Mouse (Mus musculus) hindbrain, embryonic 16.5 days (tissue): ENCODE data around the gene Cacnb3. TPM values are rescaled to one million over a fixed set of nuclear protein-coding genes. Genes with fewer than 3 reads are reported as not detected.

Experiments used
- ATAC-seq: fragments of 200-750 bp; cut with Nextera tagmentation; 2 replicates; pipeline ENCODE4 v1.8.0; 2017; ENCODE audit warnings: moderate TSS enrichment, moderate library complexity
- H3K27ac ChIP-seq: fragments of 300-500 bp; sonication (generic); 2 replicates; pipeline ENCODE4 v1.5.1; 2014; ENCODE audit warnings: low read depth, mild to moderate bottlenecking, control low read depth, low read length, moderate library complexity
- H3K27me3 ChIP-seq: fragments of 300-500 bp; sonication (generic); replicated peaks from 2 replicates; pipeline ENCODE4 v1.6.1; 2014; ENCODE audit warnings: low read length; ENCODE audit not compliant: control insufficient read depth, insufficient read depth
- H3K36me3 ChIP-seq: fragments of 300-500 bp; sonication (generic); 2 replicates; pipeline ENCODE4 v1.6.1; 2014; ENCODE audit warnings: mild to moderate bottlenecking, low read length, moderate library complexity, mixed read lengths; ENCODE audit not compliant: control insufficient read depth, insufficient read depth
- H3K4me1 ChIP-seq: fragments of 300-500 bp; sonication (generic); 2 replicates; pipeline ENCODE4 v1.6.1; 2014; ENCODE audit warnings: low read depth, low read length; ENCODE audit not compliant: control insufficient read depth, insufficient read depth
- H3K4me2 ChIP-seq: fragments of 300-500 bp; sonication (generic); 2 replicates; pipeline ENCODE4 v1.6.1; 2014; ENCODE audit warnings: mild to moderate bottlenecking, low read length, control low read depth, moderate library complexity
- H3K4me3 ChIP-seq: fragments of 300-500 bp; sonication (generic); 2 replicates; pipeline ENCODE4 v1.5.1; 2014; ENCODE audit warnings: mild to moderate bottlenecking, low read length, control low read depth, moderate library complexity
- H3K9ac ChIP-seq: fragments of 300-500 bp; sonication (generic); 2 replicates; pipeline ENCODE4 v1.6.1; 2014; ENCODE audit warnings: low read depth, mild to moderate bottlenecking, control low read depth, low read length, moderate library complexity
- H3K9me3 ChIP-seq: fragments of 300-500 bp; sonication (generic); 2 replicates; pipeline ENCODE4 v1.6.1; 2014; ENCODE audit warnings: mild to moderate bottlenecking, low read length, moderate library complexity; ENCODE audit not compliant: control insufficient read depth
- WGBS: fragments of 180-500 bp; shearing (Covaris S2); extraction: QIAGEN DNeasy Blood & Tissue Kit; methylation state at CpG from one replicate; pipeline ENCODE4 v1.1.7; 2014; 5-methylcytosine and 5-hydroxymethylcytosine counted together
- polyA plus RNA-seq: library from polyadenylated mRNA; unstranded; fragments of >200 nt; fragmentation: Nextera tagmentation; extraction: Ambion mirVana; gene quantifications from 2 replicates; pipeline ENCODE4 v1.2.1, GENCODE M21; 2015

Gene Cacnb3
- polyA plus RNA-seq, 1 experiment from 2014 or later: 129 TPM

DNA sequence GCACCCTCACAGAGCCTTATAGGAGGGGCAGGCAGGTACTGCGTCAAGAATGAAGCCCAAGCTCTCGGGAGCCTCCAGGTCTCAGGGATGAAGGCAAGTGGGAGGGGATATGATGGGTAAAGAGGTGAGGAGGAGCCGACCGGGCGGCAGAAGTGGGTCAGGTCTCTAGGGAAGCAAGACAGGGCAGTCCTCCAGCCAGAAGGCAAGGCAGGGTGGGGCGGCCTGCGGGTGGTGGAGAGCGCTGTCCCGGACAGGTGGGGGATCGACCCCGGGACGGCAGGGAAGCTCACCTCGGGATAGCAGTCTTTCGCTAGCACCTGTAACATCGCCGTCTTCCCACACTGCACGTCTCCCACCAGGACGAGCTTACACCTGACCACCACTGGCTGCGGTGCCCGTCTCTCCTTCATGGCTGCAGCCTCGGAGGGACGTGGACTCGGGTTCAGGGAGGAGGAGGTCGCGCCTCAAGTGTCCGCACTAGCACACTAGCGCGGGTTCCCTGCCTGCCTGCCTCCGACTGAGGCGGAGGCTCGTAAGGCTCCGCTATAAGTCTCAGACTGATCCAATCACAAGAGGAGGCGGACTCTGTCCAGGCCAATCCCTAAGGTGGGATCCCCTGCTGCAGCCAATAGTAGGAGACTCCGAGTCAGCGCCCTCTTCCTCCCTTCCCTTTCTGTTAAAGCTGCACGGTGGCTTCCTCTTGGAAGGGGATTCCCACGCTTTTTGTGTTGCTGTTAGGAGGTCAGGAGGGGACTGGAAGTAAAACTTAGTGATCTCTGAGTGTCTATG lies 46.5 kb downstream of the Cacnb3 start, which contains the start of gene Rnd1:
Rnd1 (minus strand) TSS at position 522 of the 789 bp plus-strand sequence.
- WGBS: 1% methylated on average over 37 of the region's 37 CpGs
- Histone ChIP-seq H3K36me3 (no peaks in the 10 kb centered on the region), H3K9me3 (no peaks in the 10 kb centered on the region), H3K4me1 (peaks cover 32% of the 10 kb centered on the region), H3K9ac (peak within 1 kb of the TSS; percentile 63), H3K27ac (no peak within 1 kb of the TSS), H3K27me3 (no peaks in the 10 kb centered on the region), H3K4me2 (peak within 1 kb of the TSS; percentile 85), H3K4me3 (peak within 1 kb of the TSS; percentile 54)
- peak; percentile 96 for ATAC-seq

DNA sequence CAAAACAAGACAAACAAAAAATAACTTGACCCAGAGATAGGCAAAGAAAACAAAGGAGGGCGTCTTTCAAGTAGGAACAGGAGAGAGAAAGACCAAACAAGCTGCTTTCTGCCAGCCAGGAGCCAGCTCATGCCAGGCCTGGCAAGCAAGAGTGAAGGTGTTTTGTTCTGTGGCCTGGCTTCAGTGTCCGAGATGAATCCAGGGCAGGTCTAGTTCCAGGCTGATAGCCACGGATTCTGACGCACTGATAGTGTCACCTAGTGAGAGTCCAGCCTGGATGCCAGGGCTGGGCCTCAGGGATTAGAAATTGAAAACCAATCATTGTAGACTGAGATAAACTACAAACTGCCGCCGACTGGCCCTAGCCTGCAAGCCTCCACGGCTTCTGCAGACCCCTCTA lies 47.3 kb downstream of the Cacnb3 start:
- Histone ChIP-seq H3K36me3 (no peaks in the 10 kb centered on the region), H3K4me3 (no peak overlapping the region), H3K4me2 (no peak overlapping the region; the same call in 1 of the 2 replicates), H3K9ac (no peak overlapping the region), H3K9me3 (no peaks in the 10 kb centered on the region), H3K27me3 (no peaks in the 10 kb centered on the region), H3K4me1 (peaks cover 32% of the 10 kb centered on the region), H3K27ac (no peak overlapping the region)
- 76% methylated on average over 7 of the region's 7 CpGs for WGBS
- ATAC-seq: no peak

DNA sequence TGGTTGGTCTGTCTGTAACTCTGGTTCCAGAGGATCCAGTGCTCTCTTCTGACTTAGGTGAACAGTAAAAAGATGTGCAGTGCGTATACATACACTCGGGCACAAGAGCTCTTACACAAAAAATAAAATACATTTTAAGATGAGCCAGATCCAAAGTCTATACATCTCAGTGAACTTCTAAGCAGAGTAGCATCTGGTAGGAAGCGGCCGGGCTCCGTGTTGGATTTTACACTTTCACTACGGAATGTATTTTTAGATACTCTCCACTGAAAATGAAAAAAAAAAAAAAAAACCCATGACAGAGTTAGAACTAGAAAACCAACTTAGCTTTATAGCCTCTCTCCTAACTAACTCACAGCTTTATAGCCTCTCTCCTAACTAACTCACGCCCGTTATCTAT lies 50.0 kb downstream of the Cacnb3 start:
- H3K4me2 ChIP-seq: no peak overlapping the region
- no peak overlapping the region for H3K27ac ChIP-seq
- WGBS: 94% methylated on average over 8 of the region's 8 CpGs
- H3K4me3 ChIP-seq: no peak overlapping the region
- no peaks in the 10 kb centered on the region for H3K36me3 ChIP-seq
- H3K9ac ChIP-seq: no peak overlapping the region
- no peak for ATAC-seq
- no peaks in the 10 kb centered on the region for H3K9me3 ChIP-seq
- H3K4me1 ChIP-seq: peaks cover 12% of the 10 kb centered on the region
- no peaks in the 10 kb centered on the region for H3K27me3 ChIP-seq

DNA sequence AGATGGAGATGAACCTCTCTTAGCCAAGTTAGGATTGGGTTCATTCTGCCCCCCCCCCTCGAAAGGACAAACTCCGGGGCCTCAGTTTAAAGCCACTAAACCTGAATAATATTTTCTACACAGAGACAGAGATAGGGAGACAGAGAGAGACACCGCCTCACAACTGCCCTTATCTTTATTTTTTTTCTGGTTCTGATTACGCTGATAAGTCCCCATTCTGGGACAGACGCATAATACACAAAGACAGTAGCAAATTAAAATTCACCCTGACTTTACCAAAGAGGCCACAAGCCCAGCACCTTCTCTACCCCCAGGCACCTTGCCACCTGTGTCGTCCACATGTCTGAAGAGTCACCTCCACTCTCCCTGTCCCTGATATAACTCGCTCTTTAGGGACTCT lies 51.0 kb downstream of the Cacnb3 start:
- no peaks in the 10 kb centered on the region for H3K36me3 ChIP-seq
- 87% methylated on average over 7 of the region's 7 CpGs for WGBS
- no peak overlapping the region for H3K27ac ChIP-seq
- no peak overlapping the region for H3K4me3 ChIP-seq
- H3K4me2 ChIP-seq: no peak overlapping the region
- peaks cover 3% of the 10 kb centered on the region for H3K4me1 ChIP-seq
- H3K9ac ChIP-seq: no peak overlapping the region
- no peak for ATAC-seq
- H3K9me3 ChIP-seq: no peaks in the 10 kb centered on the region
- no peaks in the 10 kb centered on the region for H3K27me3 ChIP-seq

DNA sequence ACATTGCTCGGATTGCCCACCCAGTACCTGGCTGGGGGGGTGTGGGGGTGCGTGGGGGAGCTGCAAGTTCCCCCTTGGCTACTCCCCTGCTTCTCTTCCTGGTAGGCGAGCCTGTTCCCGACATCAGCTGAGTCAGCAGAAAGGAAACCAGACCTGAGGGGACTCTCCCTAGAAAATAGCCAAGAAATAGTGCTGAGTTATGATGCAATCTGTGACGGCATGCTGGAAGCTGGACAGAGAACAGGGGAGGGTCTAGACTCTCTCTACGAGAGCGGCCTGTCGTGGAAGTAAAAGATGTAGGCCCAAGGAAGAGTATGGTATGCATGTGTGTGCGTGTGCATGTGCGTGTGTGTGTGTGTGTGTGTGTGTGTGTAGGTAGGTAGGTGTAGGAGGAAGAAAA lies 52.5 kb downstream of the Cacnb3 start:
- Histone ChIP-seq H3K4me2 (no peak overlapping the region), H3K27me3 (no peaks in the 10 kb centered on the region), H3K9ac (no peak overlapping the region), H3K36me3 (no peaks in the 10 kb centered on the region), H3K9me3 (no peaks in the 10 kb centered on the region), H3K27ac (no peak overlapping the region), H3K4me1 (no peaks in the 10 kb centered on the region), H3K4me3 (no peak overlapping the region)
- 70% methylated on average over 10 of the region's 10 CpGs for WGBS
- no peak for ATAC-seq

DNA sequence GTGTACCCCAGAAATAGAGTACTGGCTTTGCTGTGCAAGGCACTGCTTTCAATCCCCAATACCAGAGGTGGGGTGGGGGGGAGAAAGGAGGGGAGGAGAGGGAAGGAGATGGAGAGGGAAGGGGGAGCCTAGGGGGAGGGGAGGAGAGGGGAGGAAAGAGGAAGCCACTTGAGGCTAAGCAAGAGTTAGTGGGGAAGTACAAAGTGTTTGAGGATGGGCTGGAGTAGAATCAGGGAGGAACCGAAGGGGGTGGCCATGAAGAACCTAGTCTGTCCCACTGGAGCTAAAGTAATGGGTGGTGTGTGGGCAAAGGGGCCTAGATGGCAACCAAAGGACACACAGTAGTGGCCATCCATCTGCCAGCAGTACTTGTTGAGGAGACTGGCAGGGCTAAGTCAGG lies 53.1 kb downstream of the Cacnb3 start:
- WGBS: 81% methylated on average over 1 of the region's 1 CpGs
- H3K36me3 ChIP-seq: no peaks in the 10 kb centered on the region
- H3K4me2 ChIP-seq: no peak overlapping the region
- no peak overlapping the region for H3K27ac ChIP-seq
- ATAC-seq: no peak
- no peak overlapping the region for H3K9ac ChIP-seq
- H3K4me3 ChIP-seq: no peak overlapping the region
- H3K27me3 ChIP-seq: no peaks in the 10 kb centered on the region
- H3K9me3 ChIP-seq: no peaks in the 10 kb centered on the region
- no peaks in the 10 kb centered on the region for H3K4me1 ChIP-seq

DNA sequence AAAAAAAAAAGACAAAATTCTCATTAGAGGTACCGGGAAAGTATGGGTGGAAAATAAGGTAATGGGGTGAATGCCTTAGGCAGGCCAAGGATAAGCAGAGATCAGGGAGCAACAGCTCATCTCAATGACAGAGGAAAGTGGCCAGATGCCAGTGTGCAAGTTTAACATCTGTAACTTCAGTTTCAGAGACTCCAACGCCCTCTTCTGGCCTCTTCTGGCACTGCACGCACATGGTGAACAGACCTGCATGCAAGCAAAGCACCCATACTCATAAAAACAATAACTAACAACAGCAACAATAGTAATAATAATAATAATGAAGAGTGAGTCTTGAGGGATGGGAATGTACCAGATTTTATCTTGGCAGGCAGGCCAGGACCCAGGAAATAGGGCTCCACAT lies 55.3 kb downstream of the Cacnb3 start:
- H3K27me3 ChIP-seq: no peaks in the 10 kb centered on the region
- WGBS: 72% methylated on average over 3 of the region's 3 CpGs
- H3K4me3 ChIP-seq: no peak overlapping the region
- peaks cover under 1% of the 10 kb centered on the region; the same call in 1 of the 2 replicates for H3K4me1 ChIP-seq
- no peak for ATAC-seq
- no peaks in the 10 kb centered on the region for H3K36me3 ChIP-seq
- no peaks in the 10 kb centered on the region for H3K9me3 ChIP-seq
- no peak overlapping the region for H3K9ac ChIP-seq
- H3K27ac ChIP-seq: no peak overlapping the region
- no peak overlapping the region for H3K4me2 ChIP-seq

DNA sequence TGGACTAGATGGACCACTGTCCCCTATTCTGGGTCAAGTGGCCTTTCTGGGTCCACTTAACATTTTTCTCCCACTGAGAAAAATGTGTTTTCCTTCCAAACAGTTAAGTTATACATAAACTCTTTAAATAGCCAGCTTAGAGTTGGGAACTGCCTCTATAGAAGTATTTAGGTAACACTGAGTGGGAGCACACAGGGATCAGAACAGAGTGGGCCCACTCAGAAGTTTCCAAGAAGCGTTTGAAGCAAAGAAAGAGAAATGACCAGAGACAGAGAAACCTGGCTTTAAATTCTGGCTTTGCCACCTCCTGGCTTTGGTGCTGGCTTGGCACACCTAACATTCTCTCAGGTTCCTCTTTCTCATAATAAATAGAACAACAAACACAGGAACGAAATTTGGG lies 59.0 kb downstream of the Cacnb3 start:
- Histone ChIP-seq H3K9ac (no peak overlapping the region), H3K4me2 (no peak overlapping the region), H3K4me3 (no peak overlapping the region), H3K9me3 (no peaks in the 10 kb centered on the region), H3K27me3 (no peaks in the 10 kb centered on the region), H3K36me3 (no peaks in the 10 kb centered on the region), H3K27ac (no peak overlapping the region), H3K4me1 (peaks cover 13% of the 10 kb centered on the region)
- no peak for ATAC-seq
- WGBS: 82% methylated on average over 2 of the region's 2 CpGs

DNA sequence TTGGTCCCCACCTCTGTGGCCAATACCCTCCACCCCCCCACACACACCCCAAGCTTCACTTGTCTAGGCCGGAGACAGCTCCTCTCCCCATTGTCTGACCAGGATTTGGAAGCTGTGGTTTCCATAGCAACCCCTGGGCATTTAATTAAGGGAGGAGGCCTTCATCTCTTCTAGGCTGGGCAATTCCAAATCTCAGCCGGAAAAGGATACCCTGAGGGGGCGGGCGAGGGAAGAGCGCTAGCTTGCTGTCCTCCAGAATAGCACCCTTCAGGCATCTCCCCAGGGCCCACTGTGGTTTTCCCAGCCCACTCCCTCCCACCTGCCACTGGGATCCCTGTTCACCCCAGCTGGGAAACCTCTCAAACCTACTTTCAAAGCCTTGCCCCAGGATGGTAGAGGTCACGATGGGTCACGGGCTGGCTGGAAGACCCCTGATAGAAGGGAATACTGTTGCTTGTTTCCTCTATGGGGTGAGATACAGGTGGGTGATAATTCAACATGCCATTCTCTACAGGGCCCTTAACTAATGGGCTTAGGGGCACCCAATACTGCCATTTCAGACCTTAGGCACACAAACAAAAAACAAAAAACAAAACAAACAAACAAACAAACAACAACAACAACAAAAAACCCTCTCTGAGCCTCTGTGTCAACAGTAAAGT lies 61.0 kb downstream of the Cacnb3 start:
- ATAC-seq: peak; percentile 68
- WGBS: 9% methylated on average over 7 of the region's 7 CpGs
- Histone ChIP-seq H3K27me3 (no peaks in the 10 kb centered on the region), H3K4me3 (no peak overlapping the region), H3K36me3 (no peaks in the 10 kb centered on the region), H3K9me3 (no peaks in the 10 kb centered on the region), H3K4me1 (peaks cover 13% of the 10 kb centered on the region), H3K4me2 (peak overlapping the region; percentile 14; the same call in 1 of the 2 replicates), H3K9ac (no peak overlapping the region), H3K27ac (no peak overlapping the region)
